Mouse (Mus musculus): Measurements from ENCODE around the gene Nr1h2.

- TF ChIP-seq NRF1 (IDR thresholded peaks at IDR 0.05; ENCODE audit: low read depth, low read length) (no peak), HCFC1 (IDR thresholded peaks at IDR 0.05; ENCODE audit: low read depth, low read length) (no peak), EP300 (IDR thresholded peaks at IDR 0.05; ENCODE audit: low read length) (no peak), TBP (conservative IDR thresholded peaks at IDR 0.05; ENCODE audit: low read depth, low read length) (no peak)
Observed at GRCm38 (mm10) chr7:44537009-44537408, 16.7 kb downstream of the Nr1h2 start.

Data from CH12.LX (cell line).